Mouse (Mus musculus): Measurements from ENCODE around the gene Dok7. TPM values are rescaled to one million over a fixed set of nuclear protein-coding genes. Genes with fewer than 3 reads are reported as not detected.

Dok7 gene
- total RNA-seq, 2 experiments from 2014 or later: 30.0 to 33.3 TPM

DNA sequence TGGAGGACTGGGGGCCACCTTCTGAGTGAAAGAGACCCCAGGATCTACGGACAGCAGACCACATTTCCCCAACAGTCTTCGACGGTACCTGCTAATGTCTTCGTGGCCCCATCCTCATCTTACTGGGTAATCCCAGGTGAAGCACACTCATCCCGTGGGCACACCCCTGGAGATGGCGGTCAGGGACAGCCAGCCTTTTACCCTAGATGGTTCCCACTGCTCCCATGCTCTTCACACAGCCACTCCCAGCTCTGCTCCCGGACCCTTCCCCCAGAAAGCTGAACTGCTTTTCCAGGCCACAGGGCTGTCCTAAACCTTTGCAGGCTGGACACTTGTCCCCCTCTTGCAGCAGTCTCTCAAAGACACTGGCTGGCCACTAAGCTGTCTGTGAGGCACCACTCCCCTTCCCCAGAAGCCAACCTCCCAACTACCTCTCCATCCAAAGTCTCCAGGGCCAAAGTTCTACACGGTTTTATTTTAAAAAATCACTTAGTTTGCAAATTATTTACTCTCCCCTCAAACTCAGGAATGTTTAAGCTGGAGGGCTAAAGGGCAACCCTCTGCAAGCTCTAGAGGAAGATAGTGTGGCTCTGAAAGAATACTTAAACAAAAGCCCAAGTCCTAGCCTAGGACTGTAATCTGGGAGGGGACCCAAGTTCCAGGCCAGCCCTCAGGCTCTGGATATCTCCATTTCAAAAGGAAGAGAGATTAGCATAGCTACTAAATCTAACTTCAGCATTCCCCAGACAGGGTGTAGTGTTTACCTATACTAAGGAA lies 47.8 kb downstream of the Dok7 start:
- intact Hi-C loops (cut with DNase I; ENCODE audit: low total_unique reads): no loop called here
- DNase-seq: no peak

DNA sequence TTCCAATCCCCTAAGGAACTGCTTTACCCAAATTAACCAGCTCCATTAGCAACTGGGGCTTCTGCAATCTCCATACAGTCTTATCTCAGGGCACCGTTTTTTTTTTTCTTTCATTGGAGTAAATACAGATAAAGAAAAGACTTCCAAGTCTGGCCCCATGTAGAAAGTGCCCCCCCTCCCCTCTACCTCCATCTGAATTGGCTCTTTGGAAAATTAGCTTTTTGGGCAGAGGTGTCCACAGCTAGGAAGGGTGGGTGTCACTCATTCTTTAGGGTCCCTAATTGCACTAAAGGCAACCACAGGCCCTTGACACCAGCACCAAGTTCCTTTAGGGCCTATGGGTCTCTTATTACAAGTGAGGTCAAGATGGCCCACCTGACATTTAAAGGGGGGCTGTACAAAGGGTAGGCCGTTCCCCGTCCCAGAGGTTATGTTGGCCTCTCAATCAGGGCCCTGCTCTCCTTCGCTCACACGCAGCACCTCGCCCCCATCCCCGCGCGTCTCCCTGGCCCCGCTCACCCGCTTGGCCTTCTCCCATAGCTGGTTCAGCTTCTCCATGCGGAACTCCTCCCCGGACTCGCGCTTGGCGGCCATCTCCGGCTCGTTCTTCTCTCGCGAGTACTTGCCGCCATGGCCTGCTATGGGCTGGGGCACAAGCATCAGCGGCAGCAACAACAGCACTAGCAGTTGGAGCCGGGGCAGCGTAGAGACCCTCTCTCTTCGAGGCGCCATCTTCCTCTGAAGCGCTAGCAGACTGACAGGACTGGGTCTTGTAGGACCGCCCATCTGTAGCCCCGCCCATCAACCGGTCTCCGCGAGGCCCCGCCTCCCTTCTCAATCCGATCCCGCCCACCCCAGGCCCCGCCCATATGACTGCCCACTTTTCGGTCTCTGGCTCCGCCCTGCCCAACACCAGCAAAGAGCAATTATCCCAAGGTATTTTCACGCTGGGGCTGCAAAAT lies 48.7 kb downstream of the Dok7 start, which contains the start of gene Lrpap1:
TSS of gene Lrpap1 (minus strand) at position 807 of the 962 bp plus-strand sequence.
- intact Hi-C loops (cut with DNase I; ENCODE audit: low total_unique reads): no loop called here
- peak; percentile 88 for DNase-seq

DNA sequence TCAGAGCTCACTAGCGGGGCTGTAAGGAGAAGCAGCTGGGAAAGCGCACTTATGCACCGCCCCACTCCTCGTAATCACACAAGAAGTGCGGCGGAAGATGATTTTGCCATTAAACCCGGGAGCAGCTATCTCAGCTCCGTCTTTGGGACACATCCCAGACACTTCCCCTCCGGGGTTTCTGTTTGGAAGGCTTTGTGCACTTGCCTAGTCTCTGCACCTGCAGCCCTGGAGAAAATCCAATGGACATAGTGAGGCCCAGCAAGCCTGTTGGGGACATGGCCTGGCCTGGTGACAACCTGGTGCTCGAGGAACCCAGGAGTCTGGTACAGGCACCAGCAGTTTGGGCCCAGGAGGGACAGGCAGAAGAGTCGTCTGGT lies 49.3 kb downstream of the Dok7 start:
- DNase-seq: peak; percentile 46
- intact Hi-C loops (cut with DNase I; ENCODE audit: low total_unique reads): no loop called here

DNA sequence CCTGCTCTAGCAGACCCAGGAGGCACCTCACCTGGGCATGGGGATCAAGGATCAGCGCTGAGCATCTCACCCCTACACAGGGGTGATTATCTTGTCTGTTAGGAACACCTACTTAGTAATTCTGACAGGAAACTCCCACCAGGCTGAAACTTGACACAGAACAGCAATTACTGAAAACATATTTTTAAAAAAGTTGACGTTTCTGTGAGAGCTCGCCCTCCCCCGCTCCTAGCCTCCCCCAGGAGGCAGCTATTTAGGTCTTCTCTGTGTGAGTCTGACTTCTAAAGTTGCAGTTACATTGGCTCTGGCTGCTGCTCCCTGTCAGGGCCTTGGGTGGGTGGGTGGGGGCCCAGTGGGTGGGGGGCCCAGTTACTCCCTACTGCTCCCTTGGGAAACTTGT lies 55.9 kb downstream of the Dok7 start:
- intact Hi-C loops (cut with DNase I; ENCODE audit: low total_unique reads): no loop called here
- DNase-seq: no peak

- intact Hi-C loops (cut with DNase I; ENCODE audit: low total_unique reads): no loop called here
- DNase-seq: no peak
Measured at GRCm38 (mm10) chr5:35116002-35116401, 59.4 kb downstream of the Dok7 start.

DNA sequence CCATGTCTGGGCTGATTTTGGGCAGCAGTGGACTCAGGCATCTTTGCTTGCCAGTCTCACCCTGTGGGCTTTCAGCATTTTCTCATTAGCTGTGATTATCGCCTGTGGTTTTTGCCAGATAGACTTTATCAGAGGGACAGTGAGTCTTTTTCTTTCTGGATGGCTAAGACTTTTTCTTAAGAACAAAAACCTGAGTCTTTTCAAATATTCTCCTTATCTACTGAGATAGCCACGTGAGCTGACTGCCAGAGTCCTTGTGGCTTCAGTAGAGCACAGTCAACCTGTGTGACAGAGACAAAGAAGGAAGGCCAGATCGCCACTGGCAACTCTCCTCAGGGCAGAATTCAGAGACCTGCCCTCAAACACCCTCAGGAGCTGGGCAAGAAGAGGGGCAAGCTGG lies 61.1 kb downstream of the Dok7 start:
- no peak for DNase-seq
- intact Hi-C loops (cut with DNase I; ENCODE audit: low total_unique reads): no loop called here

- intact Hi-C loops (cut with DNase I; ENCODE audit: low total_unique reads): no loop called here
- DNase-seq: no peak
Measured at GRCm38 (mm10) chr5:35118418-35118817, 61.9 kb downstream of the Dok7 start.

GRCm38 (mm10) chr5:35120024-35120423 lies 63.5 kb downstream of the Dok7 start:
- DNase-seq: no peak
- intact Hi-C loops (cut with DNase I; ENCODE audit: low total_unique reads): no loop called here

DNA sequence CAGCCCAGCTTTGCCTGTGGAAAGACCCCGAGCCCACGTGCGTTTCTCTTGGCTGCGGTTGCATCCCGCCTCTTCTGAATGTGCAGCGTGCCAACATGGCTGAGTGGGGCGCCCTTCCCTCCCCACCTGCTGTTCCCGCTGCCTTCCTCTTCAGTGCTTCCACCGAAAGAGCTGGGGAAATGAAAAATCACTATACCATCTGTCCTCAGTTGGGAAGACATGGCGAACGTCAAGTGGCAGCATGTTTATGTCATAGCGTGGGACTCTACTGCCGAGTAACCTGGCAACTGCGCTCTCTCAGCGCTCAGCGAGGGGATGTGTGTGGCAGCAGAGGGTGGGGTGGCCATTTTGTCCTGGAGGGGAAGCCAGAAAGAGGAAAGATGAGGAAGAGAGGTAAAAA lies 72.6 kb downstream of the Dok7 start:
- intact Hi-C loops (cut with DNase I; ENCODE audit: low total_unique reads): no loop called here
- DNase-seq: no peak

DNA sequence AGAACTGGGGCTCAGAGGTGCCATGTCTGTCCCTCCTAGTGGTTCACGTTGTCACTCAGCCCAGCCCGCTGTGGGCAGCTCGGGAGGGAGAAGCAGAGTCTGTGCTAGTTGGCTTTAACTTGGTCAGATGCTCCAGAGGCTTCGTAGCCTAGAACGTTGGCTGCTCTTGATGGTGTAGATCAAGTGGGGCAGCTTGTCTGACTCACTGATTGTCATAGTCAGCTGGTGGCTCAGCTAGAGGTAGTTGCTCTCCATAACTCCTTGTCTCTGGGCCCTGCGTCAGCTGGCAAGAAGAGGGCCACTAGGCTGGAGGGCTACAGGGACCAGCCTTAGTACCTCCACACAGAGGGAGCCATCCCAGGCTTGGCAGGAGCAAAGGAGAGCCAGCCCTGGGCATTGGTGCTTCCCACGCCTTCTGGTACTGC lies 73.2 kb downstream of the Dok7 start:
- intact Hi-C loops (cut with DNase I; ENCODE audit: low total_unique reads): no loop called here
- DNase-seq: no peak

DNA sequence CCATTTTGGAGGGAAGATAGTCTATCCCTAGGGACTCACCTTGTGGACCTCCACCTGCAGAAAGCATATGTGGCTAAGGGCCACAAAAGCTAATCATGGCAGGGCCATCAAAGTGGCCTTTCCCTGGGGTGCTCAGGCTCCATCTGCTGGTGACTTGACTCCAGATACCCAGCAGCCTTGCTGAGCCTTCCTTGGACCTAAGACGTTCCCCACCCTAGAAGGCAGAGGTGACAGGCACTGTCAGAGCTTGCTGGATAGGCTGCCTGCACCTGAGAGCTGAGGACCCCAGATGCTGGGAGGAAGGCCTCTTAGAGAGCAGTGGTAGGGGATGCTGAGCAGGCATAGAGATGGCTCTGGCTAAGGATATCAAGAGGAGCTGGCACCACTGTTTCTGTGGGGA lies 74.7 kb downstream of the Dok7 start:
- intact Hi-C loops (cut with DNase I; ENCODE audit: low total_unique reads): no loop called here
- no peak for DNase-seq

DNA sequence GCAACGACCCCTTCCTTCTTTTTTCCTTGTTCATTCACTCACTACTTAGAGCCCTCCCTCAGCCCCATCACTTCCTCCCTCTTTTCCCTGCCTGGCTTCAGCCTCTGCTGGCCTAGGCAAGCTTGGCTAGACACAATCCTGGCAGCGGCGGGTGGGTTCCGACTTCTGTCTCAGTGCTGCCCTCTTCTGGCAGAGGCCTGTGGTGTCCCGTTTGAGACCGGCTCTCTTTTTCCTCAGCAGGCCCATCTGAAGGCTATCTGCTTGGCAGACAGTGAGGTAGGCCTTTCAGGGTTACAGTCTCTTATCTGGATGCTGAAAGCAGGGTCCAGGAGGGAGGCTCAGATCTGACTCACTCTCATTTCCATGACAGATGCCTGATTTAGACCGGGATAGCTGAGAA lies 75.2 kb downstream of the Dok7 start:
- DNase-seq: peak; percentile 90
- intact Hi-C loops (cut with DNase I; ENCODE audit: low total_unique reads): no loop called here

GRCm38 (mm10) chr5:35132278-35132980 lies 75.9 kb downstream of the Dok7 start:
- DNase-seq: no peak
- intact Hi-C loops (cut with DNase I; ENCODE audit: low total_unique reads): no loop called here

- intact Hi-C loops (cut with DNase I; ENCODE audit: low total_unique reads): no loop called here
Measured at GRCm38 (mm10) chr5:35133468-35133867, 76.9 kb downstream of the Dok7 start.

GRCm38 (mm10) chr5:35134286-35134685 lies 77.7 kb downstream of the Dok7 start:
- no peak for DNase-seq
- intact Hi-C loops (cut with DNase I; ENCODE audit: low total_unique reads): no loop called here

More at GRCm38 (mm10) chr5:35133468-35133867, 76.9 kb downstream of the Dok7 start:
- DNase-seq: no peak

DNA sequence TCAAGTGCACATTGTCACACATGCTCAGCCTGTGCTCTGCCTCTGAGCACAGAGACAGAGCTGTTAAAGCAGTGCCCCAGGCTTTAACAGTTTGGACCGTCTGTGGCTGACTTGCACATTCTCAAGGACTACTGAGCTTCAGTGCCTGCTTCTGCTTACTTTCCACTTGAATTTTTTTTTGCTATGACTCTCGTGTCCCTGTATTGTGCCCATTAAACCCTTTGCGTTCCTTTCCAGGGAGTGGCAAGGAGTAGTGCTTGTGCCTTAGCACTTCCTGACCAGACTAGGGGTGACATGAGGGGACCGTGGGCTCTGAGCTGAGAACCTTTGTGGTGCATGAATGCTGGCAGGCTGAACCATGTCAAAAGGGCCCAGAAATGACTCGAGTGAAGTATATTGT lies 79.3 kb downstream of the Dok7 start:
- no peak for DNase-seq
- intact Hi-C loops (cut with DNase I; ENCODE audit: low total_unique reads): no loop called here

Data from gastrocnemius, postnatal 14 days (tissue).